Mouse (Mus musculus) ES-E14 (cell line): ENCODE results near the gene Nfe2l1. TPM values are rescaled to one million over a fixed set of nuclear protein-coding genes. Genes with fewer than 3 reads are reported as not detected.
A peak's percentile ranks its signal among the peaks of the same experiment; 100 is the strongest.

Experiments
- DNase-seq: peaks from one replicate; pipeline ENCODE4 v3.0.0-alpha.2; 2013; ENCODE audit warnings: low read depth, low spot score
- H3K27ac ChIP-seq: 2 replicates; pipeline ENCODE4 v1.5.1; 2012; ENCODE audit warnings: low read depth, mild to moderate bottlenecking, low read length, moderate library complexity, mixed read lengths; ENCODE audit not compliant: poor library complexity, insufficient read depth, severe bottlenecking
- H3K36me3 ChIP-seq: 2 replicates; pipeline ENCODE4 v1.6.1; 2012; ENCODE audit warnings: mild to moderate bottlenecking, low read length, moderate library complexity, mixed read lengths; ENCODE audit not compliant: control insufficient read depth, poor library complexity, insufficient read depth, severe bottlenecking
- H3K4me1 ChIP-seq, 2 experiments: fragments of 150-350 bp in 1 of 2; sonication (generic) in 1 of 2; 2 replicates each; pipeline ENCODE4 v1.6.1; 2012; ENCODE audit warnings: low read length in 2 of 2, mild to moderate bottlenecking in 1 of 2, mixed read lengths in 1 of 2; ENCODE audit not compliant: control insufficient read depth in 2 of 2, insufficient read depth in 2 of 2, poor library complexity in 1 of 2
- H3K4me3 ChIP-seq, 2 experiments: fragments of 150-350 bp in 1 of 2; sonication (generic) in 1 of 2; 2 replicates each; pipeline ENCODE4 v1.5.1; 2012; ENCODE audit warnings: low read length in 2 of 2, low read depth in 1 of 2, mild to moderate bottlenecking in 1 of 2, mixed read lengths in 1 of 2; ENCODE audit not compliant: insufficient read depth in 1 of 2, poor library complexity in 1 of 2, severe bottlenecking in 1 of 2
- H3K9ac ChIP-seq: 2 replicates; pipeline ENCODE4 v1.6.1; 2012; ENCODE audit warnings: low read depth, mild to moderate bottlenecking, low read length, mixed read lengths; ENCODE audit not compliant: poor library complexity, insufficient read depth, severe bottlenecking
- H3K9me3 ChIP-seq: fragments of 150-350 bp; sonication (generic); 2 replicates; pipeline ENCODE4 v1.6.1; 2012; ENCODE audit warnings: low read depth, mild to moderate bottlenecking, low read length; ENCODE audit not compliant: control insufficient read depth, insufficient read depth
- CHD2 ChIP-seq: IDR thresholded peaks from 2 replicates; pipeline ENCODE4 v1.6.1; 2014; ENCODE audit warnings: mild to moderate bottlenecking, low read depth, low read length, inconsistent platforms
- HCFC1 ChIP-seq: IDR thresholded peaks from 2 replicates; pipeline ENCODE4 v1.6.1; 2012; ENCODE audit warnings: low read length, inconsistent platforms, borderline replicate concordance; ENCODE audit not compliant: insufficient read depth
- MAFK ChIP-seq: IDR thresholded peaks from 2 replicates; pipeline ENCODE4 v1.6.1; 2014; ENCODE audit warnings: mild to moderate bottlenecking, low read depth, low read length, inconsistent platforms; ENCODE audit not compliant: insufficient read depth
- ZC3H11A ChIP-seq: IDR thresholded peaks from 2 replicates; pipeline ENCODE4 v1.6.1; 2012; ENCODE audit warnings: low read depth, mild to moderate bottlenecking, inconsistent platforms, low read length, borderline replicate concordance
- ZNF384 ChIP-seq: IDR thresholded peaks from 2 replicates; pipeline ENCODE4 v1.6.1; 2012; ENCODE audit warnings: low read depth, low read length, inconsistent platforms
- in situ Hi-C, 2 experiments: fragments of 600-800 bp; cut with MboI; formaldehyde crosslinking; loops; one replicate each; pipeline ENCODE4 v1.15.1; 2025; ENCODE audit warnings: low sequenced_read_pairs in 2 of 2, inconsistent platforms in 1 of 2; ENCODE audit not compliant: unreplicated experiment in 2 of 2
- total RNA-seq: library from RNA; depleted of rRNA; stranded (reverse); fragments of 300-350 nt; gene quantifications from 2 replicates; pipeline ENCODE4 v1.2.3, GENCODE M21; 2012

Nfe2l1 gene
- total RNA-seq, 1 experiment, result 166 TPM

DNA sequence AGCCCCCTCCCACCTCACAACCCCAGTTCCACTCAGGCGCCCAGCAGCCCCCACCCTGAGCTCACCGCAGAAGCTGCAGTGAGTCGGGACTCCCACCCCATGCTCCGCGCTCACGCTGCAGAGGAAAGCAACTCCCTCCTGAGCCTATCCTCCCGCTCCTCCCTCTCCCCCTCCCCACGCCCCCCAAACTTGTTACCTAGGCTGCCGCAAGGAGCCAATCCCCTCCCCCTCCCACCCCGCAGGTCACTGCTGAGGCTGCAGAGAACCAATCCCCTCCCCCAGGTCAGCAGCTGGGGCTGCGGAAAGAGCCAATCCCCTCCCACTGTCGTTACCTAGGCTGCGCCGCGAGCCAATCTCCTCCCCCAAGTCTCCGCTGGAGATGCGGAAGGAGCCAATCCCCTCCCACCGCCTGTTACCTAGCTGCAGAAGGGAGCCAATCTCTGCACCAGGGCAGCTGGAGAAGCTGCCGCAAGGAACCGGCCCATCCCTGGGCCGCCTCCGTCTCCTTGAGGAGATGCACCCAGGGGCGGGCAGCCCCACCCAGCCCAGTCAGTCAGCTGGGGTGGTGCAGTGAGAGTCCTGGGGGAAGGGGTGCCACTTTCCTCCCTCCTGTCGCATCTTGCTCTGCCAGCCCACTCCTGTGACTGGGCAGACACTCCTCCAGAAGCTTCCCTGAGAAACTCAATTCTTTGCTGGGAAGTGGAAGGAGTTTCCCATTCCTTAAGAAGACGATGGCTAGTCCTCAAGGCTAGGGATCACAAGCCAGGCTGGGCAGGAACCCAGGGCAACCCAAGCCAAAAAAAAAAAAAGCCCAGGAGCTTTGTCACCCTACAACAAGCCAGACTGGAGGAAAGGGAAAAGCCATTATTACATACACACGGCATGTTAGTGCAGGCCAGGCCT lies 5.6 kb downstream of the Nfe2l1 start:
- DNase-seq, result peak; percentile 98
- H3K36me3 ChIP-seq, result peaks cover 49% of the 10 kb centered on the region
- H3K4me1 ChIP-seq, result peaks cover 9 to 33% of the 10 kb centered on the region in 2 experiments
- H3K4me3 ChIP-seq, result peak overlapping the region; percentile 61 to 90
- TF ChIP-seq ZC3H11A (no peak), ZNF384 (no peak), CHD2 (peak; percentile 92)
- in situ Hi-C loops, result no loop called here
- H3K9ac ChIP-seq, result peak overlapping the region; percentile 75
- peak overlapping the region; percentile 67 for H3K27ac ChIP-seq
- no peaks in the 10 kb centered on the region for H3K9me3 ChIP-seq

DNA sequence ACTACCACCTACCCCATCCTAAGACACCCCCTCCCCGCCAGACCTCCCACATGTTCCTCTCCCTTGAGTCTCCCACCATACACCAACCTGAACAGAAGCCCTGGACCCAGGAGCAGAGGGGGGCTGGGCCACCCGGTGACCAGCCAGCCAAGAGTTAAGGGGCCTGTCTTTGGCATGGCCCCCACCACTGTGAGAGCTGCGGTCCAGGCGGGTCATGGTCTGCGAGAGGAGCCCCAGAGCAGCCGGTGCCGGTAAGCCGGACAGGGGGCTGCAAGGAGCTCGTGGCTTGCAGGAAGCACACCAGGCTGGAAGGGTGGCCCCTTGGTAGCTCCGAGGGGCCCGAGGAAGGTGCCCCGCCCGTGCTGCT lies 6.3 kb downstream of the Nfe2l1 start:
- Histone ChIP-seq H3K9ac (peak overlapping the region; percentile 75), H3K4me1 (peaks cover 7 to 38% of the 10 kb centered on the region in 2 experiments), H3K4me3 (peak overlapping the region; percentile 61 to 90), H3K36me3 (peaks cover 56% of the 10 kb centered on the region), H3K9me3 (no peaks in the 10 kb centered on the region), H3K27ac (peak overlapping the region; percentile 52; the same call in 1 of the 2 replicates)
- in situ Hi-C loops, result no loop called here
- no peak for DNase-seq
- TF ChIP-seq HCFC1 (no peak), ZNF384 (no peak), MAFK (no peak), ZC3H11A (no peak), CHD2 (no peak)

GRCm38 (mm10) chr11:96822675-96823470 lies 6.9 kb downstream of the Nfe2l1 start:
- H3K4me3 ChIP-seq, result peak overlapping the region; percentile 61 to 90
- DNase-seq, result no peak
- H3K36me3 ChIP-seq, result peaks cover 61% of the 10 kb centered on the region
- H3K9ac ChIP-seq, result peak overlapping the region; percentile 75
- H3K9me3 ChIP-seq, result no peaks in the 10 kb centered on the region
- in situ Hi-C loops, result no loop called here
- peaks cover 3 to 42% of the 10 kb centered on the region in 2 experiments; a peak in 2 of 4 replicates for H3K4me1 ChIP-seq
- H3K27ac ChIP-seq, result peak overlapping the region; percentile 72; the same call in 1 of the 2 replicates
- TF ChIP-seq HCFC1 (no peak), MAFK (no peak), CHD2 (no peak), ZC3H11A (no peak), ZNF384 (no peak)

GRCm38 (mm10) chr11:96821956-96822355 lies 7.8 kb downstream of the Nfe2l1 start:
- no peak for DNase-seq
- H3K4me1 ChIP-seq, result peaks cover 3 to 40% of the 10 kb centered on the region in 2 experiments; a peak in 2 of 4 replicates
- peak overlapping the region; percentile 72; the same call in 1 of the 2 replicates for H3K27ac ChIP-seq
- H3K9me3 ChIP-seq, result no peaks in the 10 kb centered on the region
- peaks cover 57% of the 10 kb centered on the region for H3K36me3 ChIP-seq
- in situ Hi-C loops, result no loop called here
- no peak for TF ChIP-seq MAFK
- TF ChIP-seq ZNF384, result no peak
- TF ChIP-seq ZC3H11A, result no peak
- TF ChIP-seq HCFC1, result no peak
- no peak for TF ChIP-seq CHD2
- H3K4me3 ChIP-seq, result peak overlapping the region; percentile 51 to 90; a peak in 2 of 4 replicates
- peak overlapping the region; percentile 46; the same call in 1 of the 2 replicates for H3K9ac ChIP-seq
